Mouse (Mus musculus) cerebellum, postnatal 10 days (tissue): ENCODE data around the gene Map2k5.
A peak's percentile ranks its signal among the peaks of the same experiment; 100 is the strongest.

Experiments
- DNase-seq, 2 experiments: peaks; one replicate each; pipeline ENCODE4 v3.0.0; 2021; ENCODE audit warnings: mixed read lengths in 2 of 2

Gene Map2k5

DNA sequence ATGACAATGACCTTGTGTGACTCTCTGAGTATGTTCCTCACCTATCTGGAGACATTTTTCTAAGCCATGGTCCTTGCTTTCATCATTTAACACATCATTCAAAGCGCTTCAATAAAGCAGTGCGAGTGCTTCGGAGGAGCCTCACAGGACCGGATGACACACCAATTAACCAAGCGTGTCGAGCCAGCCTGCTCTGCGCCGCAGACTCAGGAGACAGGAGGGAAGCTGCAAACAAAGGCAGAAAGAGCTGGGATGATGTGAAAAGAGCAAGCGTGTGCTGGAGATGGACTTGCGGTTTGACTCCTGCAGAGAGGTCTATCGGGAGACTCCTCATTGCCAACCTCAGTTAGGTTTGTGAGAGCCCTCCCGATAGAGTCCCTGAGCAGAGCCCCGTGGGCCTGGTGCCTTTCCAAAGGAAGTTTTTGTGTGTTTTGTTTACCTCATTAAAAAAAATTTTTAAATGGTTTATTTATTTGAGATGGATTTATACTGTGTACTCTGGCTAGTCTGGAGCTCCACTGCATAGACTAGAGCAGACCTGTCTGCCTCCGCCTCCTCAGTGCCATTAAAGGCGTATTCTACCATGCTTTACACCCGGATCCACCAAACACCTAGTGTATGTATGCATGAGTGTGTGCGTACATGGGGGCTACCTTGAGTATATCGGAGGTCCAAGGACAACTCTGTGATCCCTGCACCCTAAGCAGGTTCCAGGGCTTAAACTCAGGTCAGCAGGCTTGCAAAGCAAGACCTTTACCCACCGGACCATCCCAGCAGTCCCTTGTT lies 126.7 kb downstream of the Map2k5 start:
- DNase-seq, result peak; percentile 47 to 48

DNA sequence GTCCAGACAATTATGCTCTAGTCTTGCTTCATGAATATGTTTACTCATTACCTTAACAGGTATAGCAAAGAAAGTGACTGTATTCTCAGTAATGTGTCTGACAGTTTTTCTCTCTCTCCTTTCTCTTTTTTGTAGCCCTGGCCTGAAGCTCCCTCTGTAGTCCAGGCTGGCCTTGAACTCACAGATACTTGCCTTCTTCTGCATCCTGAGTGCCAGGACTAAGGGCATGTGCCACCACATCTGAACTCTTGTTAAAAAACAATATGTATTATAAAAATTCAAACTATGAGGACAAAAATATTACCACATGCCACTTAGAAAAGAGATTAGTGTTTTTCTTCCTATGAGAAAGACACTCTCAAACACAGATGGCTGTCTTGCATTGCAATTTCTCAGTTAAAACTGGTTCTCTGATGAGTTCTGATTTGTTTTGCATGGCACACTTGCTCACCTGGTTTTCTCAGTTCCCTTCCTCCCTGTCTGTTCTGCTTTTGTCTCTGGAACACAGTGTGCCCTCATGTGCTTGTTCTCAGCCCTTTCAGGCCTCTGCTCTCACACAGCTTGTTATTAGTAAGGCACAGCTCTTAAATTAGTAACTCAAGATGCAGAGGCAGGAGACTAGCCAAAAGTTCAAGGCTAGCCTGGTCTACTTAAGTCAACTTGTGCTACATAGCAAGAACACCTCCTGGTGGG lies 129.5 kb downstream of the Map2k5 start:
- DNase-seq, result no peak

DNA sequence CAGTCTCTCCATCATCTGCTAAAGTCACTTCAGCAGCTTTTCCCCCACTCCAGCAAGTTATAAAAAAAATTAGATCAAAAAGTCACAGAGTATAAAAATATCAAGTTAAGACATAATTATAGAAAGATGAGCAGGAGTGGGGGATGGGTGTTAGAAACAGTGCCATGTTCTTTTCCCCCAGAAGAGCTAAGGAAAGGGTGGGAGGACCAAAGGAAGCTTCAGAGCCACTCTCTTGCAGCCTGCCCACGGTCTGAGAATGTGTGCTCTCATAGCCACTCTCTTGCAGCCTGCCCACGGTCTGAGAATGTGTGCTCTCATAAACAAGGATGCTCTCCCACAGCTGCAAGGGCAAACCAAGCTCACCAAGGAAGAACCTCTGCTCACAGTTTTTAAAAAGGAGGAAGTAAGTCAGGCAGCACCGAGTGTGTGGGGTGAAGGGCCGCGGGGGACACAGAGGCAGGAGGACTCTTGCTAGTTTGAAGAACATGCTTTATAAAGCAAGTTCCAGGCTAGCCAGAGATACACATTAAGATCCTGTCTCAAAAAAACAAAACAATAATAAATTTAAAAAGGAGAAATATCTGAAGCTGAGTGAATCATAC lies 131.0 kb downstream of the Map2k5 start:
- no peak for DNase-seq

DNA sequence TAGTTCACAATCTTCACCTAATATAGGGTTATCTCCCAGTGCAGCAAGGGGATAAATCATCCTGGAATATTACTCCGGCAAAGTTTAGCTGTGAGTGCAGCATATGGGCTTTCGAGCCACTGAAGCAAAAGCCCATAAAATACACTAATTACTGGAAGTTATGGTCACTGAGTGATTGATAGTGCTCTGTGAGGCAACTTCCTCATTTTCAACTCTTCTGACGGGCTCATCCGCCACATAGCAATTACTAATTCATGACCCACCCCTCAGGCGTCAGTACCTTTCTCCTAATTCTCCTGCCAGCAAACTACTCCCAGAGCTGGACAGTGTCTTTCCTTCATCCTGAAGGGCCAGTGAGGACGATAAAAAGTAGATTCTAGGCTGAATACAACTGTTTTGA lies 135.7 kb downstream of the Map2k5 start:
- DNase-seq, result no peak

- peak in 1 of 2 experiments; percentile 18 for DNase-seq
Measured at GRCm38 (mm10) chr9:63241241-63241640, 136.5 kb downstream of the Map2k5 start.

GRCm38 (mm10) chr9:63234356-63234755 lies 143.3 kb downstream of the Map2k5 start:
- DNase-seq, result peak in 1 of 2 experiments; percentile 40

GRCm38 (mm10) chr9:63230289-63230688 lies 147.4 kb downstream of the Map2k5 start:
- DNase-seq, result peak; percentile 50 to 66

- no peak for DNase-seq
Measured at GRCm38 (mm10) chr9:63229124-63229523, 148.6 kb downstream of the Map2k5 start.

- no peak for DNase-seq
Measured at GRCm38 (mm10) chr9:63222161-63222560, 155.5 kb downstream of the Map2k5 start.

DNA sequence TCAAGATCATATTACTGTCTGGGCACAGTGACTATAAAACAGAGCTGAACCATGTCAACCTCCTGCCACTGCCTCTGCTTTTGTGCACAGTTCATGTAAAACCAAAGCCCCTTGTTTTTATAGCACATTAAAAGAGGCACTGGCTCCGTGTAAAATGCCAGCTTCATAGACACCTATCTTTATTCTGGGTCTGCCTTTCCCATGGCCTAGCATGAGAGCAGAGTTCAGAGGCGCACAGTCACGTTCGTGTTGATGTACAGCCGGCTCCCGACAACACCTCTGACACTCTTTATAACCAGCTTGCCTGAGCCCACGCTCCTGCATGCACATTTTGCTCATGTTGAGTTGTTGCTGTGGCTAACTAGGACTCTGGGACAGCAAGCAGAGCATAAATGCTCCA lies 157.9 kb downstream of the Map2k5 start:
- DNase-seq, result no peak

- DNase-seq, result no peak
Measured at GRCm38 (mm10) chr9:63215031-63215430, 162.7 kb downstream of the Map2k5 start.

DNA sequence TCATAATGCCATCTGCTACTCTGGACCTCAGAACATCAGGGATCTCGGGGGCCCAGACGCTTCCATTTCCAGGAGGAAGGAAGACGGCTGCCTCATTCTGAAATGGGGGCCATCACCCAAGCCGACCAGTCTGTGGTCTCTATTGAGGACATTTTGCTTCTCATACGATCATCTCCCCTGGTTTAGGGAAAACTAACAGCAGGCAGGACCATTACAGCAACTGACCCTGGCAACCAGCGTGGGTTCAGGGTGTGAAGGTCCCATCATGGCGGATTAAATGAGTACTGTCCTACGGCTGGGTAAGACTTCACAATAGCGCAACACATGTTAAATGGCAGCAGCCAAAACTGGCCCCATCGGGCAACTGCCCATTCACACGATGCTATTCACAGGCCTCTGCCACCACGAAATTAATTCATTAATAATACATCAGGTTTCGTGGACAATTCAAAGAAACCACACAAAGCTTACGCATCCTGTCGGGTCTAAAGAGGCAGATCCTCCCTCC lies 170.9 kb downstream of the Map2k5 start:
- DNase-seq, result no peak

DNA sequence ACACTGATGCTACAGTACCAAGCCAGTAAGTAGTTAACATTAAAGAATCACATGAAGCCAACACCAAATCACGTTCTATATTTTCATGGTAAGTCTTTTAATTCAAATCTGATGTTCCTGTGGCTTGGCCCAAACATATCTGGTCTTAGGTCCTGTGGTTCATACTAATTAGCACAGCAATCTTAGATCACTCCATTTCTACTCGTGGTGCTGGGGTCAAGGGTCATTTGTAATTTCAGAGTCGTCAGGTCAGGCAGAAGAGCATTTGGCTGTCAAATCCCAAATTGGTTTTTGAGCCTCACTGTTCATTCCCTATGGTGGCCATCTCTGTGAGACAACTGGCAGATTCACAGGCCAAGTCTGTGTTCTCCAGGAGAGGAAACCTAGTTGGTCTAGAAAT lies 174.2 kb downstream of the Map2k5 start:
- no peak for DNase-seq

DNA sequence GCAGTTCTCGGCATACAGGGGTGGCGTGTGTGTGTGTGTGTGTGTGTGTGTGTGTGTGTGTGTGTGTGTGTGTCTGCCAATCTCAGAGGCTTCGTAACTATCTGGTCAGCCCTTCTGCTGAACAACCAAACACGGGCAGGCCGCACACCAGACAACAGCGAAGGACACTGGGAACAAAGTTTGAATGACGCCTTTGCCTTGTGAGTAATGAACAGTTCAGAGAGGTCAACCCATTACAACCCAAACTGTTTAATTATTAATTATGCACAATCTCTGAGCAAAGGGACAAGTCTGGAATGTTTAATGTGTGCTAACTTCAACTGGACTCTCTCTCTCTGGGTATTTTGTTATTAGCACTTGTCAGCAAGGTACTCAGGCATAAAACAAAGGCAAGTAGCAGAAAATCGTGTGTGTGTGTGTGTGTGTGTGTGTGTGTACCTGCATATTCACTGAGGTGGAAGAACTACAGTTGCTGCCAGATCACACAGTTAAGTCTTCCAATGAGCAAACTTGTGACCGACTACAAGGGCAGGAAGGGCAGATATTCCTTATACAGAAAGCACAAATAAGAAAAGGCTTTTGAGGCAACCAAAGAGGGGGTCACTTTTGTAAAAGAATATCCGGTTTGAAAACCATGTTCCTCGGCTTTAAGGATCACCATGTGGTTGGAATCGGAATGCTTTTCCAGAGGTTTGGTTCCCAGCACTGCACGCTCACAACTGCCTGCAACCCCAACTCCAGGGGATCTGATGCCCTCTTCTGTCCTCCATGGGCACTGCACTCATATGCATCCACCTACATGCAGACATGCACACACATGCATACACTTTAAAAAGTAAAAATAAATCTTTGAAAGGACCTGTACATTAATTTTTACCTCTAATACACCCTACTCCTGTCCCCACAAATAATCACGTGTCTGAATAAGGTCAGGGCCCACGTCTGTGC lies 176.1 kb downstream of the Map2k5 start:
- no peak for DNase-seq

GRCm38 (mm10) chr9:63197252-63197651 lies 180.4 kb downstream of the Map2k5 start:
- DNase-seq, result peak; percentile 51 to 52

GRCm38 (mm10) chr9:63196114-63196682 lies 181.5 kb downstream of the Map2k5 start:
- peak; percentile 40 to 45 for DNase-seq

DNA sequence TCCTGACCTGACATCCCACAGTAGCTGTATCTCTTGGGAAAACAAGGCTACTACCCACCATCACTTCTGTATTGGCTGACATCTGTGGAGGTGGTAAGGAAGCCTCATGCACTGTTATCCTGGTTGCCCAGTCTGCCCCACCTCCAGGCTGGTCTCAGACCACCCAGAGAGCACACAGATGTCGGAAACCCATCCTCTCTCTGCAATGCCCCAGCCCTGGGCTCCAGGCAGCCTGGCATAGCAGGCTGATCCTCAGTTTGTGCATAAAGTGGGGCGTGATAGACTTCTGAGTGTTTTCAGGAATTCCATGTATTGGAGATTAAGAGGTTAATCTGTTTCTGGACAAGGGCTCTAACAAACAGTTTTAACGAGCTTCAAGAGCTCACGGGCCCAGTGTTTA lies 182.2 kb downstream of the Map2k5 start:
- DNase-seq, result peak; percentile 32 to 57

DNA sequence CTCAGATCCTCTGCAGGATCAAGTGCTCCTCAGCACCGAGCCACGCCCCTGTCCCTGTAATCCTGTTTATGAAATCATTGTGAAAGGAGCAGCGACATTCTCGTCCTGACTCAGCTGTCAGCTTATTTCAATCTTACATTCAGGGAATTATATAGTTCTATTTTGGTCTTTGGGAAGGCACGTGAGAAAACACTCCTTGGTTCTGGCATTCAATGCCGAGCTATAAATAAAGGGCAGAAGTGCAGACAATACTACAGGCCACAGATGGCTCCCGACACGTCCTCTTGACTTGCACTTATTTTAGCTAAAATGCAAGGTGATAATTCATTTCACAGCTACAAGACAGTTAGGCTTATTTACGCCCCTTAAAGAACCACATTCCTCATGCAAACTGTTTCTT lies 182.9 kb downstream of the Map2k5 start:
- DNase-seq, result no peak

GRCm38 (mm10) chr9:63192809-63193208 lies 184.9 kb downstream of the Map2k5 start:
- no peak for DNase-seq

DNA sequence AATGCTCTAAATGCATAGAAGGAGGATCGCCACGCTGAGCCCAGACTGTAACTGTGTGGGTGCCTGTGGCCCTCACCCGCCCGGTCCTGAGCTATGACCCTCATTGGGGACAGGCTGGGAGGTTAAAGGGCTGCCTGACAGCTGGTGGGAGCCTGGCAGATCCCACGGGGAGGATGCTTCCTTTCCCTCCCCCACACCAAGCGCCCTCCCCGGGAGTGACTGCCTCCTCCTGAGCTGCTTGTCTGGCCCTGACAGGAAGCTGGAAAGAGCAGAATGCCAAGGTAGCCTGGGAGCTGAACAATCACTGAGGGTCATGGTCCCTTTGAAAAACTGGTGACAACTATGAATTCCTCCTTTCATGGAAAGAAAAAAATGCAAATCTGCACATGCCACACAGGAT lies 190.4 kb downstream of the Map2k5 start:
- DNase-seq, result no peak

DNA sequence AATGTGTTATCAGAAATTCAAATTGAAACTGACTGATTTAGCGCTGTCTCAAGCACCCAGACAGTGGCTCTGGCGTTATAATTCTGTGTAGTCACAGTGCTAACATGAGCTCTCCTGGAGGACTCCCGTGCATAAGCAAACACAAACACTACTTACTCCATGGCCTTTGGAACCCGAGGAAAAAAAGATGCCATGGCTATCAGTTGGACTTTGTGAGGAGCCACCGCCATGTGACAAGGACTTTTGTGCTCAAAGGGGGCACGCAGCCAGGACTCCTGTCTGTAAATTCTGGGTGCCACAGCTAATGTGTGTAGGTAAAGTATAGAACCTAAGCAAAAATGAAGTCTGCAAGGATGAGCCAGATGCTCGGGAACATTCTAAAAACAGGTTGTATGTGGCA lies 192.5 kb downstream of the Map2k5 start:
- DNase-seq, result no peak

GRCm38 (mm10) chr9:63183864-63184263 lies 193.8 kb downstream of the Map2k5 start:
- no peak for DNase-seq
